Mouse (Mus musculus) liver, postnatal 0 days (tissue): ENCODE results near the gene Epha2. TPM values are rescaled to one million over a fixed set of nuclear protein-coding genes. Genes with fewer than 3 reads are reported as not detected.
A peak's percentile ranks its signal among the peaks of the same experiment; 100 is the strongest.

Experiments used
- ATAC-seq: fragments of 200-750 bp; cut with Nextera tagmentation; 2 replicates; pipeline ENCODE4 v1.8.0; 2017; ENCODE audit warnings: mild to moderate bottlenecking, moderate library complexity
- DNase-seq: peaks from one replicate; pipeline ENCODE4 v3.0.0-alpha.2; 2016
- H3K27ac ChIP-seq: fragments of 300-500 bp; sonication (generic); 2 replicates; pipeline ENCODE4 v1.5.1; 2014; ENCODE audit warnings: antibody characterized with exemption, moderate library complexity, mild to moderate bottlenecking, low read depth
- H3K27me3 ChIP-seq: fragments of 300-500 bp; sonication (generic); 2 replicates; pipeline ENCODE4 v1.6.1; 2014; ENCODE audit warnings: low read length, control low read depth, mixed read lengths; ENCODE audit not compliant: insufficient read depth
- H3K36me3 ChIP-seq: fragments of 300-500 bp; sonication (generic); replicated peaks from 2 replicates; pipeline ENCODE4 v1.6.1; 2014; ENCODE audit warnings: mild to moderate bottlenecking, control low read depth, low read length, moderate library complexity, mixed read lengths; ENCODE audit not compliant: insufficient read depth
- H3K4me1 ChIP-seq: fragments of 300-500 bp; sonication (generic); 2 replicates; pipeline ENCODE4 v1.6.1; 2014; ENCODE audit warnings: antibody characterized with exemption, mild to moderate bottlenecking, control low read depth; ENCODE audit not compliant: insufficient read depth
- H3K4me2 ChIP-seq: fragments of 300-500 bp; sonication (generic); 2 replicates; pipeline ENCODE4 v1.6.1; 2014; ENCODE audit warnings: low read depth, mild to moderate bottlenecking, low read length, moderate library complexity, mixed read lengths
- H3K4me3 ChIP-seq: fragments of 300-500 bp; sonication (generic); 2 replicates; pipeline ENCODE4 v1.5.1; 2014; ENCODE audit warnings: low read depth, low read length
- H3K9ac ChIP-seq: fragments of 300-500 bp; sonication (generic); replicated peaks from 2 replicates; pipeline ENCODE4 v1.6.1; 2014; ENCODE audit warnings: mild to moderate bottlenecking, moderate library complexity
- H3K9me3 ChIP-seq: fragments of 300-500 bp; sonication (generic); 2 replicates; pipeline ENCODE4 v1.6.1; 2016; ENCODE audit warnings: mild to moderate bottlenecking, control low read depth, low read length, mixed read lengths
- CTCF ChIP-seq: sonication (generic); IDR thresholded peaks from 2 replicates; pipeline ENCODE4 v1.5.1; 2016; ENCODE audit warnings: antibody characterized with exemption, low read depth
- EP300 ChIP-seq: IDR thresholded peaks from 2 replicates; pipeline ENCODE4 v1.6.1; 2016; ENCODE audit warnings: antibody characterized with exemption, low read depth, mild to moderate bottlenecking
- WGBS: fragments of 180-500 bp; shearing (Covaris S2); extraction: QIAGEN DNeasy Blood & Tissue Kit; methylation state at CpG from one replicate; pipeline ENCODE4 v1.1.7; 2014; ENCODE audit not compliant: insufficient replicate concordance; 5-methylcytosine and 5-hydroxymethylcytosine counted together
- polyA plus RNA-seq: library from polyadenylated mRNA; unstranded; fragments of >200 nt; fragmentation: Nextera tagmentation; extraction: Ambion mirVana; gene quantifications from 2 replicates; pipeline ENCODE4 v1.2.1, GENCODE M21; 2015

The Epha2 gene
- polyA plus RNA-seq, 1 experiment from 2014 or later, result 1.5 TPM

DNA sequence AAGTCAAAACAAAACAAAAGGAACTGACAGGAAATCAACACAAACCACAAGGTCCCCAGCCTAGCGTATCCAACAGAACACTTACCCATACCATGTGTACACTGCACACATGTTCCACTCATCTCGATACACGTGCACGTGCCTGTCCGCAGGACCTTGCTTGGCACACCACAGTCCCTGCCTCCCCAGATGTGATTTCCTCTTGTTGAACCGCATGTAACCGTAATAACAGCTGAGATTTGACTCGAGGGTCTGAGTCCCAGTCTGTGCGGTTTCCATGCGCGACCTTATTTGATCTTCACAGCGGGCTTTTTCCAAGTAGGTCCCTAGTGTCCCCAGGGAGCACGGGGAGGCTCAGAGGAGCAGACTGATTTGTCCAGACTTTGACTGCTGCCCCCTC is 1.7 kb upstream of the Epha2 start:
- H3K27me3 ChIP-seq, result peaks cover 39% of the 10 kb centered on the region
- no peak overlapping the region for H3K4me3 ChIP-seq
- H3K27ac ChIP-seq, result 0 out of 2 replicates have a peak overlapping the region, but pooled peaks have one; percentile 16
- H3K4me1 ChIP-seq, result peaks cover 22% of the 10 kb centered on the region
- DNase-seq (peak; percentile 29), ATAC-seq (peak; percentile 60)
- 35% methylated on average over 13 of the region's 13 CpGs for WGBS
- no peaks in the 10 kb centered on the region for H3K9me3 ChIP-seq
- peak; percentile 36; the same call in 1 of the 2 replicates for TF ChIP-seq EP300
- TF ChIP-seq CTCF, result no peak
- no peaks in the 10 kb centered on the region for H3K36me3 ChIP-seq
- no peak overlapping the region for H3K9ac ChIP-seq
- H3K4me2 ChIP-seq, result no peak overlapping the region

DNA sequence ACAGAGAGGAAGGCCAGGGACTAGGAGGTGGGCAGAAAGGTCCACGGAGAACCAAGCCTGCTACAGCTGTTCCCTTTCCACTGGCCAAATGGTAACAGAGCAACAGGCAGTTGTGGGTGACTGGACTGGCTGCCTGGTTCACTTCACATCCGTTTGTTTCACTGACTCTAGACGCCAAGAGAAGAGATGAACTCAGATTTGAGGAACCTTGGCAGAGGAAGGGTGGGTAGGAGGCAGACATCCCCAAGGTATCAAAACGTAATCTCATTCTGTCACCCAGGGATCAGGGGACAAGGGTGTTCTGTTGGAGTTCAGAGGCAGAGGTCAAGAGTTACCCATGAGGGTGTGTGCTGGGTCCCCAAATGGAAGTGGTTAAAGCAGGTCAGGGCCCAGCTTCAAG is 844 bp upstream of the Epha2 start:
- Histone ChIP-seq H3K9ac (no peak overlapping the region), H3K4me1 (peaks cover 24% of the 10 kb centered on the region), H3K36me3 (no peaks in the 10 kb centered on the region), H3K27ac (no peak overlapping the region), H3K9me3 (no peaks in the 10 kb centered on the region), H3K4me3 (no peak overlapping the region), H3K4me2 (no peak overlapping the region), H3K27me3 (peaks cover 37% of the 10 kb centered on the region)
- DNase-seq, result no peak
- 31% methylated on average over 4 of the region's 4 CpGs for WGBS
- TF ChIP-seq EP300 (no peak), CTCF (no peak)
- ATAC-seq, result no peak

DNA sequence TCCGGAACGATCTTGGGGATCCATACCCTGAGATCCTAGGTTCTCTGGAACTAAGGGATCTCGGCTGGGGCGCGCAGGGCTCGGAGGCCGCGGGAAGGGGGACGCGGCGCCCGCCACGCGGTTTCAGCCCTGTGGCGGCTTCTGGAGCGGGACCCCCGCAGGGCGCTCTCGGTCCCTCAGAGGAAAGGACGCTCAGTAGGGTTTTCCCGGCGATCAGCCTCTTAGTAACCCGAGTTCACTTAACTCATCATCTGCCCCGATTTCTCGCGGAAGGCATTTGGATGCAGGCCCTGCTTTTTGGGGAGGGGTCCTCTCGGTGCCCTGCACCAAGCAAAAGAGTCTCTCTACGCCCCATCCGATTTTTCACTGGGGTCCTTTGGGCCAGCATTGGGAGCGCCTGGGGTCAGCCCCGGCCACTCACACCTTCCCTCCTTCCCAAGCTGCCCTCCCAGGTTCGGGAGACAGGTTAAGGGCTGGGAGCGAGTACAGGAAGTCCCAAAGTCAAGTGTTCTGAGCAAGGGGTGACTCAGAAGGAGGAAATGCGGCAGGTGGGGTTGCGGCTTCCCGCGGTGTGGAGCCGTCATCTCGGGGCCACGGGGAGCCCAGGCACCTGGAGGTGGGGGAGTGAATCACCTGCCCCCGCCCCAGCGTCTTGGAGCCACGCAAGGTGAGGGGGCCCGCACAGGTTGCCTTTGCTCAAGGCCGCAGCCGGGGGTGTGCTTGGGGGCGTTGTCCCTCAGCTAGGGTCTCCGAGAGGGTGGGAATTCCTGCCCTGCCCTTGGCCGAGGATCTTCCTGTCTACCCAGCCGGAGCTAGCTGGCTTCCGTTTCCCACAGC is 769 bp downstream of the Epha2 start:
- ATAC-seq, result no peak
- Histone ChIP-seq H3K4me1 (peaks cover 23% of the 10 kb centered on the region), H3K9ac (peak overlapping the region; percentile 73), H3K4me2 (peak overlapping the region; percentile 82), H3K27ac (peak overlapping the region; percentile 52; the same call in 1 of the 2 replicates), H3K9me3 (no peaks in the 10 kb centered on the region), H3K36me3 (no peaks in the 10 kb centered on the region), H3K27me3 (peaks cover 30% of the 10 kb centered on the region), H3K4me3 (peak overlapping the region; percentile 74)
- WGBS, result 3% methylated on average over 47 of the region's 51 CpGs
- TF ChIP-seq CTCF, result no peak
- no peak for TF ChIP-seq EP300
- DNase-seq, result peak; percentile 23

DNA sequence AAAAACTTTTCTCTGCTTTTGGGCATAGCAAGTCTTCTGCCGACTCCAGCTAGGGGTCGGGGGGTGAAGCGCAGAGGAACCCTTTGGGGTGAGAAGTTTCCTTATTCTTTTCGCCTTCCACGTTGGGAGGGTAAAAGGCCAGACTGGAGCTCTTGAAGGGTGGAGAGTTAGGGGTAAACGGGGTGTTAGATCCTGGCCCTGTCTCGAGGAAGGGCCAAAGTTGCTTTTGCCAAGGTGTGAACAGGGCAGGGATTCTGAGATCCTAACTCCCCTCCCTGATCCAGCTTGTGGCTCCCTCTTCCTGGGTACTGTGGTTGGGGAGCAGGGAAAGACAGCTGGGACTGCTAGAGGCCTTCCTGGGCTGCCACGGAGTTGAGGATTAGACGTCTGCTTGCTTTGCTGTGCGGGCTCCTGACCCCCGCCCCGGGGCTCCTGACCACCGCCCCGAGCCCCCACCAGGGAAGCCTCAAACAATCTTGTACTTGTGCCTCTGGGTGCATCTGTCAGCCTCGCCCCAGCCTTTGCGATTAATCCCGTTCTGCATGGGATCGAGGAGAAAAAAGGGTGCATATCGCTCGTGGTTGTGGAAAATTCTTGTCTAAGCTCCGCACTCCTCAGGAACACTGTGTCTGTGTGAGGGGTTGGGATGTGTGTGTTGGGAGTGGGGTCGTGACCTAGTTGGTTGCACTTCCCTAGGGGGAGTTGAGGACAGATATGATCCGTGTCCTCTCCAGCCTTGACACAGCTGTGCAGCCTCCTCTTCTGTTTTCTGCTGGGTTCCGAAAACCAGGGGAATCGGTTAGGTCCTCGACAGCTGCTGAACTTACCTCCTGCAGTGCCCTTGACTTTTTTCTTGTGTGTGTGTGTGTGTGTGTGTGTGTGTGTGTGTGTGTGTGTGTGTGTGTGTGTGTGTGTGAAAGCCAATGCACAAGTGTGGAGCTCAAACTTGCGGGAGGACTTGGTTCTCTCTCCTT is 1.7 kb downstream of the Epha2 start:
- ATAC-seq (no peak), DNase-seq (no peak)
- 12% methylated on average over 27 of the region's 27 CpGs for WGBS
- H3K9ac ChIP-seq, result peak overlapping the region; percentile 73
- H3K27me3 ChIP-seq, result peaks cover 27% of the 10 kb centered on the region
- H3K9me3 ChIP-seq, result no peaks in the 10 kb centered on the region
- TF ChIP-seq CTCF, result no peak
- TF ChIP-seq EP300, result no peak
- H3K4me3 ChIP-seq, result peak overlapping the region; percentile 74
- H3K4me2 ChIP-seq, result peak overlapping the region; percentile 82
- H3K27ac ChIP-seq, result 0 out of 2 replicates have a peak overlapping the region, but pooled peaks have one; percentile 39
- peaks cover 23% of the 10 kb centered on the region for H3K4me1 ChIP-seq
- H3K36me3 ChIP-seq, result no peaks in the 10 kb centered on the region

DNA sequence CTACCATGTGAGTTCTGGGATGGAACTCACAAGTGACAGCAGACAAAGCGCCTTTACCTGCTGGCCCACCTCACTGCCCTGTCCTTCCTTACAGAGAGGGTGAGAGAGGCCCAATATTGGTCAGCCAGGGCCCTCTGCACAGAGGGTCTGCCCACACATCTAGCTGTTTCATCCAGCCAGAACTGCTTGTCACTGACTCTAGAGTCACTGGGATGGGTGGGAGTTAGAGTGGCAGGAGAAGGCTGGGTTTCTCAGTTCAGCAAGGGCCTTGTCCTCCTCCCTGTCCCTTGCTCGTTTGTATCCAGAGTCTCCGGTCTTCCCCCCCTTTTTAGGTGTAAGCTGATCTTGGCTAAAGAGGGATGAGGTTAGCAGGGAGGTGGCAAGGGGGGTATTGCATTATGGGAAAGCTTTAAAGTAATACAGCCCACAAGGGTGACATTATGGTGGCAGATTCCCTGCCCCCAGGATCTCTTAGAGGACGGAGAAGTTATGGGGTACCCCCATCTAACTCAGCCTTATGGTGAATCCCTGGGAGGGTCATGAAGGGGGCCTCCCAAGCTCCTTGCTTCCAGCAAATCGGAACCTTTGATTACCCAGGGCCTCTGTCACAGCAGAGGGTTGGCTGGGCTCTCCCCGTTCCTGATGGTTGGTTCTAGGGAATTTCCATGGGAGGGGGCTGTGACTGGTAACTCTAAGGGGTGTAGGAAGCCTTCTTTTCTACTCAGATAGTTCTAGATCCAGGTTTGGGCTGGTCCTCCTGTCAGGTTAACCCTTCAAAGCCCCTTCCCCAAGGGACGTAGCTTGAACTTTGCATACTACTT is 2.6 kb downstream of the Epha2 start:
- ATAC-seq (no peak), DNase-seq (no peak)
- TF ChIP-seq EP300 (no peak), CTCF (no peak)
- H3K4me1 ChIP-seq, result peaks cover 23% of the 10 kb centered on the region
- peaks cover 25% of the 10 kb centered on the region for H3K27me3 ChIP-seq
- H3K27ac ChIP-seq, result no peak overlapping the region
- H3K9ac ChIP-seq, result 0 out of 2 replicates have a peak overlapping the region, but pooled peaks have one; percentile 73
- peak overlapping the region; percentile 82 for H3K4me2 ChIP-seq
- WGBS, result 60% methylated on average over 7 of the region's 7 CpGs
- H3K4me3 ChIP-seq, result peak overlapping the region; percentile 74; the same call in 1 of the 2 replicates
- H3K36me3 ChIP-seq, result peaks cover 1% of the 10 kb centered on the region; the same call in 1 of the 2 replicates
- H3K9me3 ChIP-seq, result no peaks in the 10 kb centered on the region
